Mouse (Mus musculus): ENCODE results near the gene Cenpu. TPM values are rescaled to one million over a fixed set of nuclear protein-coding genes. Genes with fewer than 3 reads are reported as not detected.

The Cenpu gene
- polyA plus RNA-seq, 1 experiment from 2014 or later = 8.2 TPM

DNA sequence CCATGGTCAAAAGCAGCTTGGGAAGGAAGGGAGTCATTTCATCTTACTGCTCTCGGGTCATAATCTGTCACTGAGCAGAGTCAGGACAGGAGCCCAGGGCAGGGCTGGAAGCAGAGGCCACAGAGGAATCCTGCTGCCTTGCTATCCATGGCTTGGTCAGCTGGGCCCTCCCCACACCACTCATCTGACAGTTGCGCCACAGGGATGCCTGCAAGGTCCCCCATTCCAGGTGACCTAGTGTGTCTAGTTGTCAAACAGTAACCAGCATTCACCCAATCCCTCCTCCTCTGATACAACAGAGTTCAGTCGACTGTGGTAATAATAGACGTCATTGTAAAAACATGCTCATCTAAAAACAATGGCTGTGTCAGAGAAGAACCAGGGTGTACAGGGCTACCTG, 22.3 kb upstream of the Cenpu start:
- Histone ChIP-seq H3K4me2 (ENCODE audit: low read depth, low read length) (no peak overlapping the region), H3K9ac (replicated peaks) (no peak overlapping the region), H3K4me1 (ENCODE audit: insufficient read depth) (peaks cover 2% of the 10 kb centered on the region; the same call in 1 of the 2 replicates), H3K9me3 (ENCODE audit: low read length) (no peaks in the 10 kb centered on the region), H3K27me3 (ENCODE audit: insufficient read depth, low read length) (no peaks in the 10 kb centered on the region), H3K4me3 (ENCODE audit: low read depth, low read length) (no peak overlapping the region), H3K27ac (ENCODE audit: low read depth) (no peak overlapping the region), H3K36me3 (replicated peaks; ENCODE audit: insufficient read depth, low read length) (peaks cover 91% of the 10 kb centered on the region)
- TF ChIP-seq CTCF (IDR thresholded peaks at IDR 0.05; ENCODE audit: low read depth) = no peak
- TF ChIP-seq EP300 (IDR thresholded peaks at IDR 0.05; ENCODE audit: low read depth) = no peak
- ATAC-seq (peak; percentile 82), DNase-seq (peak; percentile 55)
- WGBS (ENCODE audit: insufficient replicate concordance) = 62% methylated on average over 4 of the region's 4 CpGs

DNA sequence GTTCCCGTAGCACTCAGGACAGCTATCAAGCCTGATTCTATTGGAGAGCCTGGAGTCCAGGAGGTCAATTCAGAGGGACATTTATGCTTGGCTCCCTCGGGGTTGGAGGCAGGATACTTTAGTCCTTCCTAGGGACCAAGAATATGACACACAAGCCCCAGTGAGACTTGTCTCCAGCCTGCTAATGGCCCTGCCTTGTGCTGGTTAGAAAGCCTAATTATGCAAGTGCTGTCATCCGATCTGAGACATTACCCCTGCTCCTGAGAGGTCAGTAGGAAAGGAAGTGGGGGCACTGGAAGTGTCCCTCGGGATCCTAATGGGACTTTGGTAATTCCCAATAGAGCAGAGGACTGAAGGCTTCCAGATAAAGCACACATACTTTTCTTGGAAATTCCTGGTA, 21.3 kb upstream of the Cenpu start:
- Histone ChIP-seq H3K9me3 (ENCODE audit: low read length) (no peaks in the 10 kb centered on the region), H3K36me3 (replicated peaks; ENCODE audit: insufficient read depth, low read length) (peaks cover 91% of the 10 kb centered on the region)

GRCm38 (mm10) chr8:46533926-46534325, 17.9 kb upstream of the Cenpu start:
- H3K4me3 ChIP-seq (ENCODE audit: low read depth, low read length) = no peak overlapping the region
- WGBS (ENCODE audit: insufficient replicate concordance) = 65% methylated on average over 7 of the region's 7 CpGs
- ATAC-seq (no peak), DNase-seq (peak; percentile 46)
- H3K36me3 ChIP-seq (replicated peaks; ENCODE audit: insufficient read depth, low read length) = peaks cover 85% of the 10 kb centered on the region
- peak overlapping the region; percentile 9 for H3K27ac ChIP-seq (ENCODE audit: low read depth)
- H3K4me2 ChIP-seq (ENCODE audit: low read depth, low read length) = no peak overlapping the region
- no peak overlapping the region for H3K9ac ChIP-seq (replicated peaks)
- no peak for TF ChIP-seq EP300 (IDR thresholded peaks at IDR 0.05; ENCODE audit: low read depth)
- no peak for TF ChIP-seq CTCF (IDR thresholded peaks at IDR 0.05; ENCODE audit: low read depth)
- peaks cover 8% of the 10 kb centered on the region for H3K4me1 ChIP-seq (ENCODE audit: insufficient read depth)
- no peaks in the 10 kb centered on the region for H3K9me3 ChIP-seq (ENCODE audit: low read length)
- no peaks in the 10 kb centered on the region for H3K27me3 ChIP-seq (ENCODE audit: insufficient read depth, low read length)

More for the DNA sequence above, 21.3 kb upstream of the Cenpu start:
- Histone ChIP-seq H3K27ac (ENCODE audit: low read depth) (peak overlapping the region; percentile 45; the same call in 1 of the 2 replicates), H3K27me3 (ENCODE audit: insufficient read depth, low read length) (no peaks in the 10 kb centered on the region), H3K4me2 (ENCODE audit: low read depth, low read length) (no peak overlapping the region), H3K9ac (replicated peaks) (no peak overlapping the region), H3K4me1 (ENCODE audit: insufficient read depth) (peaks cover 2% of the 10 kb centered on the region), H3K4me3 (ENCODE audit: low read depth, low read length) (no peak overlapping the region)
- no peak for TF ChIP-seq CTCF (IDR thresholded peaks at IDR 0.05; ENCODE audit: low read depth)
- TF ChIP-seq EP300 (IDR thresholded peaks at IDR 0.05; ENCODE audit: low read depth) = no peak
- ATAC-seq (no peak), DNase-seq (no peak)
- 72% methylated on average over 4 of the region's 4 CpGs for WGBS (ENCODE audit: insufficient replicate concordance)

- 46% methylated on average over 5 of the region's 5 CpGs for WGBS (ENCODE audit: insufficient replicate concordance)
- Histone ChIP-seq H3K9ac (replicated peaks) (peak overlapping the region; percentile 27), H3K9me3 (ENCODE audit: low read length) (no peaks in the 10 kb centered on the region), H3K4me2 (ENCODE audit: low read depth, low read length) (peak overlapping the region; percentile 56), H3K4me1 (ENCODE audit: insufficient read depth) (peaks cover 31% of the 10 kb centered on the region), H3K27me3 (ENCODE audit: insufficient read depth, low read length) (no peaks in the 10 kb centered on the region), H3K36me3 (replicated peaks; ENCODE audit: insufficient read depth, low read length) (peaks cover 33% of the 10 kb centered on the region), H3K4me3 (ENCODE audit: low read depth, low read length) (no peak overlapping the region), H3K27ac (ENCODE audit: low read depth) (peak overlapping the region; percentile 84)
- peak; percentile 73 for DNase-seq
- peak; percentile 74 for ATAC-seq
- peak; percentile 79 for TF ChIP-seq EP300 (IDR thresholded peaks at IDR 0.05; ENCODE audit: low read depth)
- TF ChIP-seq CTCF (IDR thresholded peaks at IDR 0.05; ENCODE audit: low read depth) = 0 out of 2 replicates have a peak, but pooled peaks have one; percentile 2
Measured at GRCm38 (mm10) chr8:46539701-46540100, 12.1 kb upstream of the Cenpu start.

DNA sequence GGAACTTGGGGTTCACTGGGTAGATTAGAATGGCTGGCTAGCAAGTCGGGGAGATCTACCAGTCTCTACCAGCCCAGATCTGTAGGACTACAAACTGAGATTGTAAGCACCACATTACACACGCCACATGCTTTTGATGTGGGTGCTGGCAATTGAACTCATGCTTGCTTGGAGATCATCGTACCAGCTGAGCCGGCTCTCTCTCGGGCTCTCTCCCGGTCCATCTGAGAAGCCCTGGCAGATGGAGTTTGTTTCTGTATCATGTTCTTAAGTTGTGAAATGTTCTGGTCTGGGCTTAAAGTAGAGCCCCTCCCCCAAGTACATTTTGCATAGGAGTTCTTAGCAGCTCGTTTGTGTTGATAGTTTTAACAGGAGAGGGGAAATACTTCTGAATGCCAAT, 8.6 kb upstream of the Cenpu start:
- TF ChIP-seq EP300 (IDR thresholded peaks at IDR 0.05; ENCODE audit: low read depth) (no peak), CTCF (IDR thresholded peaks at IDR 0.05; ENCODE audit: low read depth) (no peak)
- H3K36me3 ChIP-seq (replicated peaks; ENCODE audit: insufficient read depth, low read length) = 0 out of 2 replicates have a peak, but pooled peaks cover under 1% of the 10 kb centered on the region
- ATAC-seq = no peak
- DNase-seq = no peak
- no peaks in the 10 kb centered on the region for H3K9me3 ChIP-seq (ENCODE audit: low read length)
- 0 out of 2 replicates have a peak overlapping the region, but pooled peaks have one; percentile 32 for H3K27ac ChIP-seq (ENCODE audit: low read depth)
- no peak overlapping the region for H3K9ac ChIP-seq (replicated peaks)
- 82% methylated on average over 7 of the region's 7 CpGs for WGBS (ENCODE audit: insufficient replicate concordance)
- no peaks in the 10 kb centered on the region for H3K27me3 ChIP-seq (ENCODE audit: insufficient read depth, low read length)
- peaks cover 45% of the 10 kb centered on the region for H3K4me1 ChIP-seq (ENCODE audit: insufficient read depth)
- no peak overlapping the region for H3K4me2 ChIP-seq (ENCODE audit: low read depth, low read length)
- H3K4me3 ChIP-seq (ENCODE audit: low read depth, low read length) = no peak overlapping the region

GRCm38 (mm10) chr8:46543662-46544061, 8.2 kb upstream of the Cenpu start:
- Histone ChIP-seq H3K4me2 (ENCODE audit: low read depth, low read length) (no peak overlapping the region), H3K9me3 (ENCODE audit: low read length) (no peaks in the 10 kb centered on the region), H3K27me3 (ENCODE audit: insufficient read depth, low read length) (no peaks in the 10 kb centered on the region), H3K4me1 (ENCODE audit: insufficient read depth) (peaks cover 45% of the 10 kb centered on the region), H3K4me3 (ENCODE audit: low read depth, low read length) (no peak overlapping the region), H3K27ac (ENCODE audit: low read depth) (peak overlapping the region; percentile 48; the same call in 1 of the 2 replicates), H3K9ac (replicated peaks) (no peak overlapping the region), H3K36me3 (replicated peaks; ENCODE audit: insufficient read depth, low read length) (no peaks in the 10 kb centered on the region)
- TF ChIP-seq EP300 (IDR thresholded peaks at IDR 0.05; ENCODE audit: low read depth) = no peak
- no peak for TF ChIP-seq CTCF (IDR thresholded peaks at IDR 0.05; ENCODE audit: low read depth)
- ATAC-seq = no peak
- peak; percentile 47 for DNase-seq
- 57% methylated on average over 6 of the region's 6 CpGs for WGBS (ENCODE audit: insufficient replicate concordance)
